Mouse (Mus musculus): ENCODE results near the gene Slc44a5. TPM values are rescaled to one million over a fixed set of nuclear protein-coding genes. Genes with fewer than 3 reads are reported as not detected.
"Not testable (repeated sequence)": the region's sequence is repeated elsewhere in the genome, so short reads cannot be mapped to it uniquely, and the experiment has no call there.

The Slc44a5 gene
- polyA plus RNA-seq, 1 experiment from 2014 or later = 5.7 TPM

DNA sequence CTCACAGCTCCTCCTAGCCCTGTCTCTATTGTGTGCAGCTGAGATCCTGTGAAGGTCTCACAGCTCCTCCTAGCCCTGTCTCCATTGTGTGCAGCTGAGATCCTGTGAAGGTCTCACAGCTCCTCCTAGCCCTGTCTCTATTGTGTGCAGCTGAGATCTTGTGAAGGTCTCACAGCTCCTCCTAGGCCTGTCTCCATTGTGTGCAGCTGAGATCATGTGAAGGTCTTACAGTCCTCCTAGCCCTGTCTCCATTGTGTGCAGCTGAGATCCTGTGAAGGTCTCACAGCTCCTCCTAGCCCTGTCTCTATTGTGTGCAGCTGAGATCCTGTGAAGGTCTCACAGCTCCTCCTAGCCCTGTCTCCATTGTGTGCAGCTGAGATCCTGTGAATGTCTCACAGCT lies 98.8 kb downstream of the Slc44a5 start:
- H3K27me3 ChIP-seq (replicated peaks); ATAC-seq (ENCODE audit: low FRiP score); H3K4me3 ChIP-seq (replicated peaks); H3K9ac ChIP-seq (replicated peaks); H3K9me3 ChIP-seq (replicated peaks); H3K4me2 ChIP-seq; H3K36me3 ChIP-seq; H3K27ac ChIP-seq (replicated peaks); H3K4me1 ChIP-seq: not testable (repeated sequence)

DNA sequence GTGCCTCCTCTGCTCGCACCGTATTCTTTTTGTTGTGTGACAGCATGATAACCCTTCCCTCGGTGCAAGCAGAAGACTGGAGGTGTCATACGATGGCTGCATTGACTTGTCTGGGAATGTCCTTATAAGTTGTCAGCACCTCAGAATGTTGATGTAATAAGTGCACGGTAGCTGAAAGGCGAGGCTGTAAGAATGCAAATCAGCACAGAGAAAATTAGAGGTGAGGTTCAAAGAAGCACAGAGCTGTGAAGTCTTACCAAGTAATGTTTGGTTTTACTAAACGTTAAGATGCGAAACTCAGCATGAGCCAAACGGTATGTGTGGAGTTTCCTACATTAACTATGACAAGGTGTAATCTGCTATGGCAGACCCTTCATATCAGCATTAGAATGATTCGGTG lies 102.5 kb downstream of the Slc44a5 start:
- H3K9ac ChIP-seq (replicated peaks) = no peak overlapping the region
- no peaks in the 10 kb centered on the region for H3K9me3 ChIP-seq (replicated peaks)
- no peaks in the 10 kb centered on the region for H3K4me1 ChIP-seq
- no peak overlapping the region for H3K27ac ChIP-seq (replicated peaks)
- H3K4me2 ChIP-seq = no peak overlapping the region
- H3K27me3 ChIP-seq (replicated peaks) = no peaks in the 10 kb centered on the region
- H3K36me3 ChIP-seq = no peaks in the 10 kb centered on the region
- ATAC-seq (ENCODE audit: low FRiP score) = no peak
- WGBS = 85% methylated on average over 10 of the region's 10 CpGs
- H3K4me3 ChIP-seq (replicated peaks) = no peak overlapping the region

DNA sequence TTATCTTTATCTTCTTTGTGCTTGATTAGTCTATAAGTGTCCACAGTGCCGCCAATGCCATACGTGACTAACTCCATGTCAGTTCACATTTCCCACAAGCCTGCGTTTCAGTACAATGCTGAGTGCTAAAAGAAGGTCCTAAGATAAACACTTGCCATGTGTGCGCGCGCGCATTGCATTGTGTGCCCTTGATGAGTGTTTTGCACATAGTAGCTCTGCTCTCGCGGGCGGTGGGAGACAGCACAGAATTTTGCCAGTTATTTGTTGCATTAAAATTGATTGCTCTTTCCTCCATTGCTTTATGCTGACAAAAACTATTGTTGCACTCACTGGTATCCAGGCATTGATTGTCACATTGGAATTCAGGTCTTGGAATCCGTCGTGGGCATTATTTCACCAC lies 108.5 kb downstream of the Slc44a5 start:
- Histone ChIP-seq H3K36me3 (no peaks in the 10 kb centered on the region), H3K4me1 (peaks cover 13% of the 10 kb centered on the region), H3K4me3 (replicated peaks) (no peak overlapping the region), H3K27ac (replicated peaks) (no peak overlapping the region), H3K27me3 (replicated peaks) (no peaks in the 10 kb centered on the region), H3K9ac (replicated peaks) (no peak overlapping the region), H3K9me3 (replicated peaks) (no peaks in the 10 kb centered on the region), H3K4me2 (peak overlapping the region; percentile 36)
- WGBS = 33% methylated on average over 12 of the region's 12 CpGs
- peak; percentile 47; the same call in 1 of the 2 replicates for ATAC-seq (ENCODE audit: low FRiP score)

DNA sequence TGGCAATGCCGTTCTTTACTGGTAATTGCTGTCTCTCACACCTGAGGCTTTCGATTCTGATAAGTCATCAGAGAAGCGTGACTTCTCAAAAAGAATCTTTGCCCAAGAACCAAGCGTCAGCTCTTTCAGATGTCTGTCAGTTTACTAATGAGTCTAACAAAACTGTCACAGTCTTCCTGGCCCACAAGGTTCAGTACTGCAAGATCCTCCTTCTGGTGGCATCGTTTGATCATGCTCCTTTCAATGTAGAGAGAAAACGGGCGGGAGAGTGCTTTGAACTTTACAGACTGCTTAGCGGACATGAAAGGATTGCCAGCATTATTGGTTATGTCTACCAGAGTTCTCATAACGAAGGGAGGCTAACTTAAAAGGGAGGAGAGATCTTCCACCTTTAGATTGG lies 109.0 kb downstream of the Slc44a5 start:
- Histone ChIP-seq H3K9ac (replicated peaks) (no peak overlapping the region), H3K27ac (replicated peaks) (no peak overlapping the region), H3K4me3 (replicated peaks) (no peak overlapping the region), H3K36me3 (no peaks in the 10 kb centered on the region), H3K4me1 (peaks cover 13% of the 10 kb centered on the region), H3K27me3 (replicated peaks) (no peaks in the 10 kb centered on the region), H3K9me3 (replicated peaks) (no peaks in the 10 kb centered on the region), H3K4me2 (peak overlapping the region; percentile 36)
- 31% methylated on average over 9 of the region's 9 CpGs for WGBS
- ATAC-seq (ENCODE audit: low FRiP score) = no peak

DNA sequence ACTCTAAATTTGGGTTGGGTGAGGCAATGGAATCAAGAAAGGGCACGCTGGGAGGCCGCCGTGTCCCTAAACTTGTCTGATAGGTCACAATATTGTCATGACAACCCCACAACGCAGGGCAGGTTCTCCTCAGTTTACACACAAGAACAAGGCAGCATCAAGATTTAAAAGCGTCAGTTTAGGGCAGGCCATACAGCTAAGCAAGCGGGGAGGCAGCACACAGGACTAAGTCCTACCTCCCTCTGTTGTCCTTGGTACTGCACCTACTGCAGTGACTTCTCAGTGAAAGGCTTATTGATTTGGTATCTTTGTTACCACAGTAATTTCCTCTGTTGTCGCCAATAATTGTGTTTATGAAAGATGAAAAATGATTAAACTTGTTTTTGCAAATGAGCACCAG lies 109.7 kb downstream of the Slc44a5 start:
- H3K4me3 ChIP-seq (replicated peaks) = no peak overlapping the region
- no peaks in the 10 kb centered on the region for H3K27me3 ChIP-seq (replicated peaks)
- ATAC-seq (ENCODE audit: low FRiP score) = no peak
- H3K9me3 ChIP-seq (replicated peaks) = no peaks in the 10 kb centered on the region
- H3K9ac ChIP-seq (replicated peaks) = no peak overlapping the region
- no peak overlapping the region for H3K27ac ChIP-seq (replicated peaks)
- no peak overlapping the region for H3K4me2 ChIP-seq
- peaks cover 13% of the 10 kb centered on the region for H3K4me1 ChIP-seq
- 73% methylated on average over 7 of the region's 7 CpGs for WGBS
- no peaks in the 10 kb centered on the region for H3K36me3 ChIP-seq

DNA sequence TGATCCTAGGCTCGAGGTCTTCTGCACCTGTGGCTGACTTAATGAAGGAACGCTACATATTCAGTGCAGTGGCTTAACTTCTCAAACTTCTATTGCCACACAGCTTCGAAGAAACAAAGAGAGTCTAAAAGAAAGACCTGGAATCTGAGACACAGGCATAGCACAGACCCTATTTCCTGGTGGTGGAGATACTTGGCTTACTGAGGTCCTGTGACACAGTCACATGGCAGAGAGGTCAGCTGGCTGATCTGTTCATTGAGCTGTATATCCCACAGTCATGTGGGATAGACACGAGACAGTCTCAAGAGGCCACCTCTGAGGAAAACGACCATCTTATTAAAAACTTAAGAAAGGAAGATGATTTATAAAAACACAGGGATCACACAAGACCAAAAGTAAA lies 116.8 kb downstream of the Slc44a5 start:
- H3K9ac ChIP-seq (replicated peaks) = no peak overlapping the region
- no peak overlapping the region for H3K4me3 ChIP-seq (replicated peaks)
- no peaks in the 10 kb centered on the region for H3K9me3 ChIP-seq (replicated peaks)
- no peak overlapping the region for H3K27ac ChIP-seq (replicated peaks)
- H3K27me3 ChIP-seq (replicated peaks) = no peaks in the 10 kb centered on the region
- WGBS = 86% methylated on average over 5 of the region's 5 CpGs
- no peaks in the 10 kb centered on the region for H3K36me3 ChIP-seq
- ATAC-seq (ENCODE audit: low FRiP score) = no peak
- H3K4me1 ChIP-seq = peaks cover 14% of the 10 kb centered on the region
- no peak overlapping the region for H3K4me2 ChIP-seq

DNA sequence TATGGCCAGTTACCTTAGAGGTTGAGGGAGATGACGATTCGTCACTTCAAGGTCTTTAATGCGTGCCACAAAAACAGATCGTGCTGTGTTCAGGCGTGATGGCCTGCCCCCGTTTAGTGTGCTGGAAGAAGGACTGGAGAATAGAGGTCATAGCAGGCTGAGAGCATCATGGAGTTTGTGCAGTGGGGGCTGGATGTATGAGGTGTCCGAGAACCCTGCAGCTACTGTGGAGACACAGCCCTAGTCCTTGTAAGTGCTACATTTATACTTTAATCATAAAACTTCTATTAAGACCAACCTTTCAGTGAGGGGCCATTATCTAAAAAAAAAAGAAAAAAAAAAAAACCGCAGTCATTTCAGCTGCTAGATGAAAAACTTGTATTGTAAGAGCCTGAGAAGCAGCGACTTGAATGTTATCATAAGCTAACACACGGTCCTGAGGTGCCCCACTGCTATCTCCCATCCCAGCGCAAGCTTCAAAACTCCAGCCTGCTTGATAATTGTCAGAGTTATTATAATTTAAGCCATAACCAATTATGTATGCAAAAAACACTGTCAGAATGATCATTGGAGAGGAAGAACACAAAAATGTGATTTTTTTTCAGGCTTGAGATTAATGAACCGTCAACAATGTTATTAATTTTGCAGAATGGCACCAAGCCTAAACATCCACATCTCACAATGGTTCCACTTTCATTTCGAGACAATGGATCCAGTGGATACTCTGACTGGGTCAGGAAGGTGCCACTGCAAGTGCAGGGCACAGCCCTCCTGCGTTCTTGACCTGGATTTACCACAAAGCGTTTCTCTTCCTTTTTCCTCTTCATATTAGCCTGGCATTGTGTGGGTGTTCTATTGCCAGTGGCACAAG lies 118.5 kb downstream of the Slc44a5 start:
- H3K4me3 ChIP-seq (replicated peaks) = no peak overlapping the region
- H3K4me2 ChIP-seq = no peak overlapping the region
- 66% methylated on average over 15 of the region's 15 CpGs for WGBS
- no peak overlapping the region for H3K9ac ChIP-seq (replicated peaks)
- H3K27me3 ChIP-seq (replicated peaks) = no peaks in the 10 kb centered on the region
- H3K36me3 ChIP-seq = no peaks in the 10 kb centered on the region
- peaks cover 14% of the 10 kb centered on the region for H3K4me1 ChIP-seq
- ATAC-seq (ENCODE audit: low FRiP score) = 0 out of 2 replicates have a peak, but pooled peaks have one; percentile 27
- no peaks in the 10 kb centered on the region for H3K9me3 ChIP-seq (replicated peaks)
- H3K27ac ChIP-seq (replicated peaks) = peak overlapping the region; percentile 49

DNA sequence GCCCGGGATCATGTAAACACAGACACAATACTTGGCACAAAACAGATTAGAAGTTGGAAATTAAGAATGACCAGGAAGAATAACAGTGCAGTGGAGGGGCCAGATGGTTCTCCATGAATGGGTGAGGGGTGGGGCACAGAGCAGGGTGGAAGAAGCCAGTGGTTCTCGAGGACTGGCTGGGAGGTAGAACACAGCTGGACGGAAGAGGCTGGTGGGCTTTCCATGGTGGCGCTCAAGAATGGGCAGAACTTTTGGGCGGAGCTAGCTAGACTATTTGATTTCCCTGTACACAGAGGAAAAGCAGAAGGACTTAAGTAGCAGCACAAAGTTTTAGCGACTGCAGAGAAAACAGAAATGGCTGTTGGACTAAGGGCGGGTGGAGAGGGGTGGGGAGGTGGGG lies 119.2 kb downstream of the Slc44a5 start:
- Histone ChIP-seq H3K27ac (replicated peaks) (peak overlapping the region; percentile 49; the same call in 1 of the 2 replicates), H3K36me3 (no peaks in the 10 kb centered on the region), H3K4me1 (peaks cover 14% of the 10 kb centered on the region), H3K27me3 (replicated peaks) (no peaks in the 10 kb centered on the region), H3K9me3 (replicated peaks) (no peaks in the 10 kb centered on the region), H3K4me3 (replicated peaks) (no peak overlapping the region), H3K4me2 (no peak overlapping the region), H3K9ac (replicated peaks) (no peak overlapping the region)
- 57% methylated on average over 7 of the region's 7 CpGs for WGBS
- no peak for ATAC-seq (ENCODE audit: low FRiP score)

DNA sequence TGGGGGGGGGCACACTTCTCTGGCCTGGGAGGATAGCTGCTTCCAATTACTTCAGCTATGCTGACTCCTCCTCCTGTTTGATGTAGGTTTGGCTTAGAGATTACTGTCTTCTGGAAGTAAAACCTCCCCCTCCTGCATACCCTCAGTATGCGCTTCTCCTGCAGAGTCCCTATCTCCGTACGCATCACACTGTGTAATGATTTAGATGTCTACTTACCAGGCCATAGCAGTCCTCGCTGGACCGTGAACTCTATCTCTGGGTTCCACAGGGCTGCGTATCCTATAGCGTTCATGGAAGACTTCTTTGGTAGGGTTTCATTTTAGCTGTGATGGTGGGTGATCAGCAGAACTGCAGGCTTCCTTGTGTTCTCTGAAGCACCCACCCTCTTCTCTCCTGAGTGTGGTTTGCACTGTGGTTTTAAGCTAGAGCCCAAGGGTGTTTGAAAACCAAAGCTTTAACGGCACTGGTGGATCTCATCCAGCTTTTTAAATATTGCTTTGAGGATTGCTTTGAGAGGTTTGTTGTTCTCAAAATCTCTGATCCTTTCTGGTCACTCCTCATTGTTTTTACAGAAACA lies 120.6 kb downstream of the Slc44a5 start:
- Histone ChIP-seq H3K9me3 (replicated peaks) (no peaks in the 10 kb centered on the region), H3K4me1 (peaks cover 14% of the 10 kb centered on the region), H3K4me3 (replicated peaks) (no peak overlapping the region), H3K27ac (replicated peaks) (no peak overlapping the region), H3K9ac (replicated peaks) (no peak overlapping the region), H3K36me3 (no peaks in the 10 kb centered on the region), H3K27me3 (replicated peaks) (no peaks in the 10 kb centered on the region), H3K4me2 (no peak overlapping the region)
- no peak for ATAC-seq (ENCODE audit: low FRiP score)
- 59% methylated on average over 8 of the region's 8 CpGs for WGBS

DNA sequence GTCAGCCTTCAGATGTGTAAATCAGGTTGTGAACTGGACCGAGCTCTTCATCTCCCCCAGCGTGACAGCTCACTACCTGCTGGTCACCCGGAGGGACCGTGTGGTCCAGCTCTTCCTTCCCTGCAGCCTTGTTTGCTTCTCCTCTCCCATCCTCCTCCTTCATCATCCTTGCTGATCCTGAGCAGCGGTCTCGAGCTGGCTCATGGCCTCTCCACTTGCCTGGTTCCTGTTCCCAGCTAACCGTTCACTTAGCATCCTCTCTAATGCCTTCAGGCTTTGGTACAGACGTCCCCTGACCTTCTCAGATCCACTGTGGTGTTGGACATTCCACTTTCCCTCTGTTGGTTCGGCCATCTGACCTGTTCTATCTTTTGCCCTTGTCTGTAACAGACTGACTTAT lies 128.4 kb downstream of the Slc44a5 start:
- no peaks in the 10 kb centered on the region for H3K27me3 ChIP-seq (replicated peaks)
- no peak overlapping the region for H3K4me2 ChIP-seq
- 0 out of 2 replicates have a peak, but pooled peaks cover 3% of the 10 kb centered on the region for H3K4me1 ChIP-seq
- no peaks in the 10 kb centered on the region for H3K36me3 ChIP-seq
- no peak overlapping the region for H3K4me3 ChIP-seq (replicated peaks)
- no peak for ATAC-seq (ENCODE audit: low FRiP score)
- 85% methylated on average over 9 of the region's 9 CpGs for WGBS
- H3K9ac ChIP-seq (replicated peaks) = no peak overlapping the region
- H3K27ac ChIP-seq (replicated peaks) = no peak overlapping the region
- no peaks in the 10 kb centered on the region for H3K9me3 ChIP-seq (replicated peaks)

DNA sequence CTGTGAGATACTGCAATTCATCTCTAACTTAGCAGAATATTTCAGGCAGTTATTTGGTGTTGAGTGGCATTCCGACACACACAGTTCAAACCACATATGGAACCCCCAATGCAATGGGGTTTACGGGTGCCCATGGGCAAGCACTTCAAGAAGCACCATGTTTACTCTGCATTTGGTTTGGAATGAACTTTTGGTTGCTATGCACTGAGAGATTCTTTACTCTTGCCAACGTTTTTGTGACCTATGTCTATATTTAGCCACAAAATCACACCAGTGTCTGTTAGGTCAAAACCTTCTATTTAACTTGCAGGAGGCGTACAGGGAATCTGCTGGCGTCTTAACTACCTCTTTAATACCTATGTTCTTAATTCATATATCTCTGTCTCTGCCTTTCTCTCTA lies 137.3 kb downstream of the Slc44a5 start:
- Histone ChIP-seq H3K9me3 (replicated peaks) (no peaks in the 10 kb centered on the region), H3K4me2 (no peak overlapping the region), H3K36me3 (no peaks in the 10 kb centered on the region), H3K4me3 (replicated peaks) (no peak overlapping the region), H3K27ac (replicated peaks) (no peak overlapping the region), H3K4me1 (peaks cover 11% of the 10 kb centered on the region; the same call in 1 of the 2 replicates), H3K27me3 (replicated peaks) (no peaks in the 10 kb centered on the region), H3K9ac (replicated peaks) (no peak overlapping the region)
- 80% methylated on average over 5 of the region's 5 CpGs for WGBS
- no peak for ATAC-seq (ENCODE audit: low FRiP score)

DNA sequence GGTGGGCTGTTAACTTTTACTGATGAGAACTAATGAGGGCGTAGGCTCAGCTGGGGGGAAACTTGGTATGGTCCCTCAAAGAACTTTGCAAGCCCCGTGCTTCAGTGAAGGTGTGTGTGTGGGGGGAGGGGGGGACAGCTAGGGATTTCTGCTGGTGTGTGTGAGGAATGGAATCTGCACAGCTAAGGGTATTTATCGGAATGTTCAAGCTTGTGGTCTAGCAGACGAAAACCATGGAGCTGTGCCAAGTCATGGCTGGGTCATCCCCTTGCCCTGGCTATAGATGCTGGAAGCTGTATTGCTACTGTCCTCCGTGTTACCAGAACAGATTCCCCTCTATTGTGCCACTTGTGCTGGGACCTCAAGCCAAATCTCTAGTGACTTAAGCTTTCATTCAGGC lies 138.0 kb downstream of the Slc44a5 start:
- no peak for ATAC-seq (ENCODE audit: low FRiP score)

More for the DNA sequence above, 138.0 kb downstream of the Slc44a5 start:
- H3K27me3 ChIP-seq (replicated peaks) = no peaks in the 10 kb centered on the region
- peaks cover 11% of the 10 kb centered on the region for H3K4me1 ChIP-seq
- H3K36me3 ChIP-seq = no peaks in the 10 kb centered on the region
- H3K9ac ChIP-seq (replicated peaks) = no peak overlapping the region
- 64% methylated on average over 5 of the region's 5 CpGs for WGBS
- no peak overlapping the region for H3K4me2 ChIP-seq
- no peaks in the 10 kb centered on the region for H3K9me3 ChIP-seq (replicated peaks)
- no peak overlapping the region for H3K4me3 ChIP-seq (replicated peaks)
- no peak overlapping the region for H3K27ac ChIP-seq (replicated peaks)

Measured in neural tube, embryonic 15.5 days (tissue).